Mouse (Mus musculus) embryonic facial prominence, embryonic 12.5 days (tissue): ENCODE measurements at regions not wholly inside any gene's neighbourhood (a gene's known extent, or its start where the extent isn't known, plus 50 kb on each side); places are given as distances from the start of the nearest gene placed in this dataset.

Source experiments
- ATAC-seq: fragments of 200-750 bp; cut with Nextera tagmentation; 2 replicates; pipeline ENCODE4 v1.8.0; 2017; ENCODE audit not compliant: insufficient number of reproducible peaks, insufficient read depth, low FRiP score, low TSS enrichment
- H3K27ac ChIP-seq: fragments of 300-500 bp; sonication (generic); 2 replicates; pipeline ENCODE4 v1.5.1; 2016; ENCODE audit warnings: mild to moderate bottlenecking
- H3K27me3 ChIP-seq: fragments of 300-500 bp; sonication (generic); 2 replicates; pipeline ENCODE4 v1.6.1; 2016; ENCODE audit warnings: mild to moderate bottlenecking, moderate library complexity
- H3K36me3 ChIP-seq: fragments of 300-500 bp; sonication (generic); 2 replicates; pipeline ENCODE4 v1.6.1; 2016; ENCODE audit warnings: mild to moderate bottlenecking
- H3K4me1 ChIP-seq: fragments of 300-500 bp; sonication (generic); 2 replicates; pipeline ENCODE4 v1.6.1; 2016
- H3K4me2 ChIP-seq: fragments of 300-500 bp; sonication (generic); replicated peaks from 2 replicates; pipeline ENCODE4 v1.6.1; 2016; ENCODE audit warnings: mild to moderate bottlenecking, moderate library complexity
- H3K4me3 ChIP-seq: fragments of 300-500 bp; sonication (generic); 2 replicates; pipeline ENCODE4 v1.5.1; 2016; ENCODE audit warnings: mild to moderate bottlenecking
- H3K9ac ChIP-seq: fragments of 300-500 bp; sonication (generic); 2 replicates; pipeline ENCODE4 v1.6.1; 2016; ENCODE audit warnings: mild to moderate bottlenecking, moderate library complexity
- H3K9me3 ChIP-seq: fragments of 300-500 bp; sonication (generic); 2 replicates; pipeline ENCODE4 v1.6.1; 2016; ENCODE audit warnings: mild to moderate bottlenecking, moderate library complexity
- WGBS: fragments of 180-500 bp; shearing (Covaris S2); methylation state at CpG from one replicate; pipeline ENCODE4 v1.1.7; 2016; 5-methylcytosine and 5-hydroxymethylcytosine counted together

GRCm38 (mm10) chr13:29136231-29136630, 182.7 kb upstream of the Sox4 start:
- Histone ChIP-seq H3K36me3 (no peaks in the 10 kb centered on the region), H3K27me3 (no peaks in the 10 kb centered on the region), H3K27ac (no peak overlapping the region), H3K9ac (no peak overlapping the region), H3K4me1 (no peaks in the 10 kb centered on the region), H3K4me2 (no peak overlapping the region), H3K4me3 (no peak overlapping the region), H3K9me3 (no peaks in the 10 kb centered on the region)
- WGBS: 83% methylated on average over 2 of the region's 2 CpGs
- no peak for ATAC-seq

DNA sequence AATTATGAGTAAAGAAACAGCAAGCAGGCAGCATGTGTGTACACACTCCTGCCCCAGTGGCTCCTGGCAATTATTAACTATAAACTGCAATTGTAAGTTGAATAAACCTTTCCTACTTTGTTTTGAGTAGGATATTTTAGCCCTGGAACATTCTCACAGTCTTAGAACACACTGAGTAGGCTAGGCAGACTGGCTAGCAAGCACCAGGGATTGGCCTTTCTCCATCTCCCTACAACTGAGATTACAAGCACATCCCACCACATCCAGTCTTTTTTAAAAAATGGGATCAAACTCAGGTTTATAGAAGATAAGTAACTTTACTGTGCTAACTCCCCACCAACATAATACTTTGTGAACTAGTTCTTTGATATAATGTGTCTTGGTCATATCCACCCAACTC, 174.0 kb upstream of the Sox4 start:
- no peak for ATAC-seq
- Histone ChIP-seq H3K4me3 (no peak overlapping the region), H3K4me1 (no peaks in the 10 kb centered on the region), H3K36me3 (no peaks in the 10 kb centered on the region), H3K9ac (no peak overlapping the region), H3K9me3 (no peaks in the 10 kb centered on the region), H3K27me3 (no peaks in the 10 kb centered on the region), H3K4me2 (no peak overlapping the region), H3K27ac (no peak overlapping the region)

DNA sequence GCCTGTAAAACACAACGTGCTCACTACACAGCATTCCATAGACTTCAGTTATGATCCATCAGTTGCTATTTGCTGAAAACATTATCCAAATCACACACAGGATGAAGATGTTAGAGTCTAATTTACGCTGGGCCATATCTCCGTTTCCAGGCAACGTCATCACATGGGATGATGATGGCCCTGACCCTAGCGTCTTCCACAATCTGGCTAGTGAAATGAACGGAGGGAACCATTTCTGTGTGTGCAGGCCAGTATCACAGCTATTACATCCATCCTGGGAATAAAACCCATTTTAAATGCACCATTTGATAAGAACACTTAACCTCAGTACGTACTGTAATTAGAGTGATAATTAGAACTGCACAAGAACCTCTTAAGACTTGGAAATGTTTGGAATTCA, 170.0 kb upstream of the Sox4 start:
- WGBS: 83% methylated on average over 7 of the region's 7 CpGs
- no peaks in the 10 kb centered on the region for H3K9me3 ChIP-seq
- H3K9ac ChIP-seq: no peak overlapping the region
- H3K27me3 ChIP-seq: no peaks in the 10 kb centered on the region
- H3K4me1 ChIP-seq: no peaks in the 10 kb centered on the region
- H3K4me3 ChIP-seq: no peak overlapping the region
- no peak overlapping the region for H3K27ac ChIP-seq
- H3K4me2 ChIP-seq: no peak overlapping the region
- no peaks in the 10 kb centered on the region for H3K36me3 ChIP-seq
- ATAC-seq: no peak

DNA sequence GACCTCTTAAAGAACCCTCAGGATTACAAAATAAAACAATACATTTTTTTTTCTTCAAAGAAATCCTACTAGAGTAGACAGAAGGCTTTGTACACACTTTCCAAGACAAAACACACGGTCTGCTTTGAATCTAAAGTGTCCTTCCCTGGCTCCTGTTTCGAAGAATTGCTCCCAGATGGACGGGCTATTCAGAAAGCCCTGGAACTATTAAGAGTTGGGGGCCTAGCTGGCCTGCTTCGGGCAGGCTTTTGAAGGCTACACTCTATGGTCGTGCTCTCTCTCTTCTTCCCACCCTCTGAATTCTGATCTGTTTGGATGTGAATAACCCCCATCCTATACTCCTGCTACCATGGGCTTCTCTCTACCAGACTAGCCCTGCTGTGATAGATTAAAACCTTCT, 167.6 kb upstream of the Sox4 start:
- WGBS: 40% methylated on average over 5 of the region's 5 CpGs
- no peaks in the 10 kb centered on the region for H3K27me3 ChIP-seq
- H3K36me3 ChIP-seq: no peaks in the 10 kb centered on the region
- no peaks in the 10 kb centered on the region for H3K4me1 ChIP-seq
- H3K27ac ChIP-seq: no peak overlapping the region
- no peaks in the 10 kb centered on the region for H3K9me3 ChIP-seq
- H3K4me2 ChIP-seq: no peak overlapping the region
- H3K9ac ChIP-seq: no peak overlapping the region
- no peak for ATAC-seq
- no peak overlapping the region for H3K4me3 ChIP-seq

- WGBS: 82% methylated on average over 1 of the region's 1 CpGs
- Histone ChIP-seq H3K9ac (no peak overlapping the region), H3K4me1 (no peaks in the 10 kb centered on the region), H3K27me3 (no peaks in the 10 kb centered on the region), H3K4me2 (no peak overlapping the region), H3K27ac (no peak overlapping the region), H3K36me3 (no peaks in the 10 kb centered on the region), H3K4me3 (no peak overlapping the region), H3K9me3 (no peaks in the 10 kb centered on the region)
- no peak for ATAC-seq
Measured at GRCm38 (mm10) chr13:29119357-29119756, 165.8 kb upstream of the Sox4 start.

DNA sequence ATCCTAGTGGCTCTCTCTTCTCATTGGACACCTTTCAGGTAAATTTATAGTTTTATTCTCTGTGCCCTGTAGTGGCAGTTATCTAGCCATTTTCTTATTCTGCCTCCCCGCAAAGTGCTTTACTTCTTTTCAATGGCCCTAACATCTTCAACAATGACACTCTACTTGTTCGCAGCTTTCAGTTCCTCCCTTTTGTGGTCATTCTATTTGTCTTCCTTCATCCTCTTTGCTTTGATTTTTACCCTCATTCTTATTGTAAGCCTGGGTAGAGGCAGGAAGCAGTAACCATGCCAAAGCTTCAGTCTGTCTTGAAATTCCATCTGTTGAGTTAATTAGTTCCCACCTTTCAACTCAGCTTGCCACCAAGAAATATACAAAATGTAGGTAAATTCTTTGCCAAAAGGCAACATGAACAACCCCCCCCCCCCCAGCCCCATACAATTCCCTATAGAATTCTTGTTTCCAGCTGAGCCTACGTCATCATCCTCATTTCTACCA, 161.5 kb upstream of the Sox4 start:
- Histone ChIP-seq H3K4me3 (no peak overlapping the region), H3K27me3 (no peaks in the 10 kb centered on the region), H3K36me3 (no peaks in the 10 kb centered on the region), H3K9ac (no peak overlapping the region), H3K9me3 (no peaks in the 10 kb centered on the region), H3K4me1 (0 out of 2 replicates have a peak, but pooled peaks cover 1% of the 10 kb centered on the region), H3K4me2 (no peak overlapping the region), H3K27ac (no peak overlapping the region)
- WGBS: 87% methylated on average over 3 of the region's 3 CpGs
- ATAC-seq: no peak

- no peak overlapping the region for H3K4me2 ChIP-seq
- no peaks in the 10 kb centered on the region for H3K9me3 ChIP-seq
- H3K27ac ChIP-seq: no peak overlapping the region
- H3K36me3 ChIP-seq: no peaks in the 10 kb centered on the region
- 0 out of 2 replicates have a peak, but pooled peaks cover 3% of the 10 kb centered on the region for H3K4me1 ChIP-seq
- no peak overlapping the region for H3K9ac ChIP-seq
- H3K27me3 ChIP-seq: no peaks in the 10 kb centered on the region
- no peak for ATAC-seq
- 49% methylated on average over 5 of the region's 5 CpGs for WGBS
- no peak overlapping the region for H3K4me3 ChIP-seq
Measured at GRCm38 (mm10) chr13:29110127-29110526, 156.6 kb upstream of the Sox4 start.

DNA sequence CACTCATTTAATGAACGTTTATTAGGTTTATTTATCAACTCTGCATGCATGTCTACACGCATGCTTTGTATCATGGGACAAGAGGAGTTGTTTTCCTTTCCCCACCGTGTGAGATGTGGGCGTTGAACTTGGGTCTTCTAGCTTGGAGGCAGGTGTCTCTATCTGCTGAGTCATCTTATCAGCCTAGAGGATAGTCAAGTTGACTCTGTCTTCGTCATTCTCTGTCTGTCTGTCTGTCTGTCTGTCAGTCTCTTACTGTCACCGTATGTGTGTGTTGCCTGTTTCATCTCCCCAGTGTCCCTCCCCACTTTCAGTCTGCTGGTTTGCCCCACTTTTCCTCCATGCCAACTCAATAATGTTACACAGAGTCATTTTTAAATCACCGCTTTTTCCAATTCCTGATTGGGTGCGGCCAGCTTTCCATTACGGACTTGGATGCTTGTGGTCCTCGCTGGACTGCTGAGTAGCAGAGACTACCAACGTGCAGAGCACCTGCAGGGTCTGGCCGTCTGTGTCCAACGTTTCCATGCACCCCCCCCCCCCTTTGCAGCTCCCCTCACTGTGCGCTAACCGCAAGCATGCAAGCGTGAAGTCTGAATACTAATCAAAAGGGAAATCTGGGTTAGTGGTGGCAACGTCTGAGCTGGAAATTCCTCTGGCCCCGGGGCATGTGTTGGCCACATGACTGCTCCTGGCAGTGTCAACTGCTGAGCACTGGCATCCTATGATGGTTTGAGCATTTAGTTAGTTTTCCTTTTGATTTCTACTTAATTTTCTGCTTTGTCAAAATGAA, 155.7 kb upstream of the Sox4 start:
- Histone ChIP-seq H3K4me2 (no peak overlapping the region), H3K36me3 (no peaks in the 10 kb centered on the region), H3K9ac (no peak overlapping the region), H3K4me3 (no peak overlapping the region), H3K9me3 (no peaks in the 10 kb centered on the region), H3K4me1 (0 out of 2 replicates have a peak, but pooled peaks cover 3% of the 10 kb centered on the region), H3K27ac (no peak overlapping the region), H3K27me3 (no peaks in the 10 kb centered on the region)
- WGBS: 73% methylated on average over 18 of the region's 18 CpGs
- no peak for ATAC-seq

DNA sequence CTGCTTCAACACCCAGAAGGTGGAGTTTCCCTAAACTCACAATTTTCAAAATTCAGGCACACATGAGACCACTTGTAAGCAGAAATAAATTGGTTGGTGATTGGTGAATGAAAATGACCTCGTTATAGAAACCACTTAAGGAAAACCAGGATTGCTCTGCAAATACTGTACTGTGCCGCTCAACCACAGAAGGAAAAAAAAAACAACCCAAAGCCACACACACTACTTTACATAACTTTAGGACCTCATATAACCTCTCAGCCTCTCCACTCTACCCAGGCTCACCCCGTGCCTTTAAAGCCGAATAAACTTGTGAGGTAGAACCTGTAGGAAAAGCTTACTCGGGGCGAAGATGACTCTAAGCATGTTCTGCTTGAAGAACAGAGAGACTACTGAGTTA, 154.7 kb upstream of the Sox4 start:
- Histone ChIP-seq H3K4me2 (no peak overlapping the region), H3K4me1 (0 out of 2 replicates have a peak, but pooled peaks cover 3% of the 10 kb centered on the region), H3K9me3 (no peaks in the 10 kb centered on the region), H3K27me3 (no peaks in the 10 kb centered on the region), H3K9ac (no peak overlapping the region), H3K27ac (no peak overlapping the region), H3K4me3 (no peak overlapping the region), H3K36me3 (no peaks in the 10 kb centered on the region)
- 82% methylated on average over 6 of the region's 6 CpGs for WGBS
- ATAC-seq: no peak

- no peaks in the 10 kb centered on the region for H3K4me1 ChIP-seq
- no peak for ATAC-seq
- no peak overlapping the region for H3K4me2 ChIP-seq
- H3K36me3 ChIP-seq: no peaks in the 10 kb centered on the region
- 90% methylated on average over 5 of the region's 5 CpGs for WGBS
- no peak overlapping the region for H3K27ac ChIP-seq
- H3K9ac ChIP-seq: no peak overlapping the region
- H3K9me3 ChIP-seq: 0 out of 2 replicates have a peak, but pooled peaks cover 2% of the 10 kb centered on the region
- H3K27me3 ChIP-seq: no peaks in the 10 kb centered on the region
- no peak overlapping the region for H3K4me3 ChIP-seq
Measured at GRCm38 (mm10) chr13:29092166-29092565, 138.7 kb upstream of the Sox4 start.

DNA sequence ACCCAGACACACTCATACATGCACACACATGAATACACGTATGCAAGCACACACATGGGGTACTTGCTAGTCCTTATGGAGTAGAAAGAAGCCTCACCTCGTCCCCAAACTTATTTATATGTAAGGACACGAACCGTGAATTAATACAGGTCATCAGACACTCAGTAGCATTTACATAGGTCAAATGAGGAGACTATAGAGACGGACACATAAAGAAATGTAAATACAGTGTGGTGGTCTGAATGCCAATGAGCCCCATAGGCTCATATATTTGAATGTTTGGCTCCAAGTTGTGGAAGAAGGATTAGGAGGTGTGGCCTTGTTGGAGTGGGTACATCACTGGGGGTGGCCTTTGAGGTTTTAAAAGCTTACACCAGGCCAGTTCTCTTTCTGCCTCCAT, 133.3 kb upstream of the Sox4 start:
- Histone ChIP-seq H3K9me3 (0 out of 2 replicates have a peak, but pooled peaks cover 2% of the 10 kb centered on the region), H3K4me2 (no peak overlapping the region), H3K27me3 (no peaks in the 10 kb centered on the region), H3K27ac (no peak overlapping the region), H3K9ac (no peak overlapping the region), H3K4me1 (no peaks in the 10 kb centered on the region), H3K36me3 (no peaks in the 10 kb centered on the region), H3K4me3 (no peak overlapping the region)
- no peak for ATAC-seq
- 88% methylated on average over 5 of the region's 5 CpGs for WGBS

DNA sequence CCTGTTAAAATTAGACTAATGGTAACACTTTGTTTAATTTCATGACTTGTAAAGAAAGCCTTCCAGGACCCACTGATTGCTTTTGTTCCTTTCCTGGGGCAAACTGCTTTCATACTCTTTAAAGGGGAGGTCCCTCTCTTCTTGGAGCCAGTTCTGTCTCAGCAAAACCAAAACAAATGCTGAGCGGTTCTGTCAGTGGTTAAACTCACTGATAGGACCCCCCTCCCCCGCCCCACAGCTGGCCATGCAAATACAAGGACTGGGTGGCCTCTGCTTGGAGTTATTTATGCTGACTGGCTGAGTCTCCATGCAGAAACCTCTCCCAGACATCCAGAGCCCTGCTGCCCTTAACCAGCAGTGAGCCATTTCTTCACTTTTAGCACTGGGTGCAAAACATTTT, 127.6 kb upstream of the Sox4 start:
- Histone ChIP-seq H3K4me2 (no peak overlapping the region), H3K27me3 (no peaks in the 10 kb centered on the region), H3K9me3 (no peaks in the 10 kb centered on the region), H3K9ac (no peak overlapping the region), H3K4me1 (peaks cover 3% of the 10 kb centered on the region; the same call in 1 of the 2 replicates), H3K36me3 (no peaks in the 10 kb centered on the region), H3K4me3 (no peak overlapping the region), H3K27ac (no peak overlapping the region)
- WGBS: 28% methylated on average over 2 of the region's 2 CpGs
- ATAC-seq: no peak
